In the genomic region with DNA sequence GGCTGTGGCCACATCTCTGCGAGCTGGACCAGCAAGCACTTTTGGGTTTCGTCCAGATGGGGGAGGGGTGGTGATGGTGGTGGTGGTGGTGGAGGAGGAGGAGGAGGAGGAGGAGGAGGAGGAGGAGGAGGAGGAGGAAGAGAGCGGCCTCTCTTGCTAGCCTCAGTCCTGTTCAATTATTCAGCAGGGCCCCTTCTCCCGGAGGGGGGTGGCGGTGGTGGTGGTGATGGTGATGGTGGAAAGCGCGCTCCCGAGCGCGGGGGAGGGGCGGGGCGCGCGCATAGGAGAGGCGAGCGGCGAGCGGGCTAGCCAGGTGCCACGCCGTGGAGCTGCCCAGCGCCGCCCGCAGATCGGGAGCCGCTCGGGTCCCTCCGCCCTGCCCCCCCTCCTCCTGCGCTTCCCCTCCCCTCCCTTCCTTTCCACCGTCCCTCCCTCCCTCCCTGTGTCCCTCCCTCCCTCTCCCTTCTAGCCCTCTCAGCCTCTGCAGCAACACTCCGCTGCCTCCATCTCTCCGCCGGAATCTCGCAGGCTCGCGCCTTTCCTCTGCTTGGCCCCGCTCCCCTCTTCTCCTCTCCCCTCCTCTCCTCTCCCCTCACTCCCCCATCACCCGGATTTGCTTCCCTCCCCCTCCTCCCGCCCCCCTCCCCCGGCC, we compare ENCODE assay signal across 9 mouse cellular contexts. TPM values are rescaled to one million over a fixed set of nuclear protein-coding genes. Genes with fewer than 3 reads are reported as not detected.
DNase-seq lines count a peak whose midpoint lies in the region; ATAC-seq and TF ChIP-seq lines count a peak whose summit lies in the region.
"Had no signal": no experiment of that assay in that cellular context is flagged by ENCODE, and none has a peak within 500 bp of the region (broad histone marks: within the 10 kb centered on the region; RNA-seq: fewer than 3 reads in every experiment).

No protein-coding gene starts in this region.

- H3K27me3 ChIP-seq in heart, adult 2 months (ENCODE audit: control insufficient read depth, insufficient read depth, low read length) = peaks cover 19% of the 10 kb centered on the region
- H3K27me3 ChIP-seq in forebrain, postnatal 0 days (ENCODE audit: insufficient read depth, low read length) = no peaks in the 10 kb centered on the region
- H3K27me3 ChIP-seq in midbrain, embryonic 11.5 days (ENCODE audit: control insufficient read depth, insufficient read depth, low read length) = peaks cover 13% of the 10 kb centered on the region
- peaks cover 19% of the 10 kb centered on the region; the same call in 1 of the 2 replicates for H3K27me3 ChIP-seq in stomach, postnatal 0 days (ENCODE audit: control insufficient read depth, insufficient read depth, low read length)

- H3K4me2 ChIP-seq in forebrain, postnatal 0 days (ENCODE audit: low read depth) = peak overlapping the region; percentile 86
- peak overlapping the region; percentile 99 for H3K4me2 ChIP-seq in midbrain, embryonic 11.5 days
- H3K4me2 ChIP-seq in stomach, postnatal 0 days (replicated peaks; ENCODE audit: low read depth) = peak overlapping the region; percentile 60

- H3K4me1 ChIP-seq in heart, adult 2 months (ENCODE audit: control insufficient read depth, insufficient read depth, low read length) = no peaks in the 10 kb centered on the region
- H3K4me1 ChIP-seq in forebrain, postnatal 0 days (ENCODE audit: insufficient read depth) = peaks cover 6% of the 10 kb centered on the region; the same call in 1 of the 2 replicates
- H3K4me1 ChIP-seq in midbrain, embryonic 11.5 days (ENCODE audit: control insufficient read depth, insufficient read depth, low read length) = peaks cover 28% of the 10 kb centered on the region
- peaks cover 3% of the 10 kb centered on the region; the same call in 1 of the 2 replicates for H3K4me1 ChIP-seq in stomach, postnatal 0 days (replicated peaks; ENCODE audit: control insufficient read depth, insufficient read depth)

- H3K79me2 ChIP-seq in heart, adult 2 months (replicated peaks; ENCODE audit: control insufficient read depth, insufficient read depth, low read length) = no peaks in the 10 kb centered on the region

- peak overlapping the region; percentile 41 for H3K4me3 ChIP-seq in heart, adult 2 months
- peak overlapping the region; percentile 80 for H3K4me3 ChIP-seq in forebrain, postnatal 0 days (ENCODE audit: low read depth, low read length)
- peak overlapping the region; percentile 84 for H3K4me3 ChIP-seq in midbrain, embryonic 11.5 days (ENCODE audit: low read depth, low read length)
- H3K4me3 ChIP-seq in stomach, postnatal 0 days (ENCODE audit: low read depth, low read length) = peak overlapping the region; percentile 39

- 2% methylated on average over 13 of the region's 39 CpGs for WGBS in heart, adult 2 months
- WGBS in forebrain, postnatal 0 days = 4% methylated on average over 19 of the region's 39 CpGs
- 0% methylated on average over 2 of the region's 39 CpGs for WGBS in midbrain, embryonic 11.5 days
- 0% methylated on average over 11 of the region's 39 CpGs for WGBS in stomach, postnatal 0 days

- TF ChIP-seq CTCF in heart, adult 2 months (IDR thresholded peaks at IDR 0.05) = no peak
- TF ChIP-seq CTCF in forebrain, postnatal 0 days (IDR thresholded peaks at IDR 0.05; ENCODE audit: low read depth) = no peak
- TF ChIP-seq CTCF in stomach, postnatal 0 days (IDR thresholded peaks at IDR 0.05; ENCODE audit: low read depth) = no peak

- H3K9me3 ChIP-seq in forebrain, postnatal 0 days (ENCODE audit: low read length) = no peaks in the 10 kb centered on the region
- H3K9me3 ChIP-seq in midbrain, embryonic 11.5 days (ENCODE audit: control insufficient read depth, low read length) = no peaks in the 10 kb centered on the region
- no peaks in the 10 kb centered on the region for H3K9me3 ChIP-seq in stomach, postnatal 0 days (ENCODE audit: control insufficient read depth, low read length)
- H3K9me3 ChIP-seq: G1E had no signal

- intact Hi-C loops in heart, adult 2 months (cut with DNase I) = loop anchor here (2.0 kb wide), 1 partner anchor 56 kb away; no protein-coding TSS in a partner anchor

- TF ChIP-seq EP300 in heart, adult 2 months (IDR thresholded peaks at IDR 0.05; ENCODE audit: insufficient read depth, low read depth, low read length) = no peak
- no peak for TF ChIP-seq EP300 in stomach, postnatal 0 days (optimal IDR thresholded peaks at IDR 0.05)

- no peak overlapping the region for H3K9ac ChIP-seq in heart, adult 2 months (ENCODE audit: low read depth, low read length)
- H3K9ac ChIP-seq in forebrain, postnatal 0 days = peak overlapping the region; percentile 94
- H3K9ac ChIP-seq in midbrain, embryonic 11.5 days (ENCODE audit: low read length) = peak overlapping the region; percentile 93
- H3K9ac ChIP-seq in stomach, postnatal 0 days (ENCODE audit: low read length) = 0 out of 2 replicates have a peak overlapping the region, but pooled peaks have one; percentile 31

- no peaks in the 10 kb centered on the region for H3K36me3 ChIP-seq in heart, adult 2 months (ENCODE audit: control insufficient read depth, insufficient read depth, low read length)
- no peaks in the 10 kb centered on the region for H3K36me3 ChIP-seq in forebrain, postnatal 0 days (ENCODE audit: insufficient read depth)
- H3K36me3 ChIP-seq in midbrain, embryonic 11.5 days (ENCODE audit: control insufficient read depth, insufficient read depth, low read length) = no peaks in the 10 kb centered on the region
- H3K36me3 ChIP-seq in stomach, postnatal 0 days (ENCODE audit: control insufficient read depth, insufficient read depth, low read length) = no peaks in the 10 kb centered on the region
- H3K36me3 ChIP-seq: G1E had no signal

- ATAC-seq in forebrain, postnatal 0 days = peak; percentile 77
- ATAC-seq in midbrain, embryonic 11.5 days (ENCODE audit: low FRiP score) = peak; percentile 73
- ATAC-seq in stomach, postnatal 0 days (ENCODE audit: low FRiP score, low TSS enrichment) = no peak; the same call in 1 of the 2 replicates

- no peak for TF ChIP-seq POLR2A in heart, adult 2 months (IDR thresholded peaks at IDR 0.05; ENCODE audit: insufficient read depth, low read depth, low read length)

- peak; percentile 36 to 50 for DNase-seq in heart, adult 2 months
- no peak for DNase-seq in heart, postnatal 4 days
- peak; percentile 79 to 91 for DNase-seq in cerebellum, adult 18-20 months
- peak; percentile 83 for DNase-seq in forebrain, postnatal 0 days
- peak; percentile 81 for DNase-seq in layer of hippocampus, adult 9-11 months
- peak; percentile 98 for DNase-seq in midbrain, embryonic 11.5 days (ENCODE audit: low spot score, missing footprints)
- peak; percentile 19 for DNase-seq in stomach, postnatal 0 days (ENCODE audit: low spot score)
- no peak for DNase-seq in thymus, postnatal 25 days

- H3K27ac ChIP-seq in heart, adult 2 months = no peak overlapping the region
- H3K27ac ChIP-seq in forebrain, postnatal 0 days (ENCODE audit: low read depth, low read length) = peak overlapping the region; percentile 96
- peak overlapping the region; percentile 63; the same call in 1 of the 2 replicates for H3K27ac ChIP-seq in midbrain, embryonic 11.5 days (ENCODE audit: low read depth, low read length)
- H3K27ac ChIP-seq in stomach, postnatal 0 days (replicated peaks) = no peak overlapping the region

RNA-seq across cellular contexts. Expression of a gene that starts 45.6 kb away (rescaled TPM):
- not detected for total RNA-seq in heart, adult 2 months (2021)
- not detected in 2 replicates for polyA plus RNA-seq in heart, adult 2 months (2012; rRNA removed)
- total RNA-seq in heart, postnatal 4 days (2021) = not detected
- not detected in 2 replicates for total RNA-seq in forebrain, postnatal 0 days (2014; rRNA removed)
- polyA plus RNA-seq in forebrain, postnatal 0 days (2015; fragmentation: Nextera tagmentation; extraction: Ambion mirVana) = 0.15 and 0.40 TPM in 2 replicates
- polyA plus RNA-seq in midbrain, embryonic 11.5 days (2014; fragmentation: Nextera tagmentation; extraction: Ambion mirVana) = not detected in 2 replicates
- polyA plus RNA-seq in stomach, postnatal 0 days (2015; fragmentation: Nextera tagmentation; extraction: Ambion mirVana) = not detected in 2 replicates
- total RNA-seq: G1E had no signal
- polyA plus RNA-seq: G1E had no signal

Comparison
In these comparisons a context has a peak if more than half of its experiments do, and no peak if none do; other contexts are left out.
1. DNase-seq: peak in heart, adult 2 months (2 of 2), cerebellum, adult 18-20 months (2 of 2), forebrain, postnatal 0 days (single experiment), layer of hippocampus, adult 9-11 months (single experiment), midbrain, embryonic 11.5 days (single experiment) and stomach, postnatal 0 days (single experiment); none in heart, postnatal 4 days (single experiment) and thymus, postnatal 25 days (single experiment).
2. H3K27ac ChIP-seq: peak in forebrain, postnatal 0 days (single experiment) and midbrain, embryonic 11.5 days (single experiment); none in heart, adult 2 months (single experiment) and stomach, postnatal 0 days (single experiment).
3. Peak in every context shown above with its lines, with median percentiles within 50 percentile points of each other: H3K4me3 ChIP-seq and H3K4me2 ChIP-seq.